Mouse (Mus musculus): Measurements from ENCODE around the gene Pogz.
"Not testable (repeated sequence)": the region's sequence is repeated elsewhere in the genome, so short reads cannot be mapped to it uniquely, and the experiment has no call there.

Pogz gene

GRCm38 (mm10) chr3:94911050-94911693 lies 73.8 kb downstream of the Pogz start:
- no peak for DNase-seq (ENCODE audit: low read depth in 2 of 2, low spot score in 2 of 2)

GRCm38 (mm10) chr3:94913801-94914200 lies 76.4 kb downstream of the Pogz start:
- DNase-seq (ENCODE audit: low read depth in 2 of 2, low spot score in 2 of 2) = no peak

DNA sequence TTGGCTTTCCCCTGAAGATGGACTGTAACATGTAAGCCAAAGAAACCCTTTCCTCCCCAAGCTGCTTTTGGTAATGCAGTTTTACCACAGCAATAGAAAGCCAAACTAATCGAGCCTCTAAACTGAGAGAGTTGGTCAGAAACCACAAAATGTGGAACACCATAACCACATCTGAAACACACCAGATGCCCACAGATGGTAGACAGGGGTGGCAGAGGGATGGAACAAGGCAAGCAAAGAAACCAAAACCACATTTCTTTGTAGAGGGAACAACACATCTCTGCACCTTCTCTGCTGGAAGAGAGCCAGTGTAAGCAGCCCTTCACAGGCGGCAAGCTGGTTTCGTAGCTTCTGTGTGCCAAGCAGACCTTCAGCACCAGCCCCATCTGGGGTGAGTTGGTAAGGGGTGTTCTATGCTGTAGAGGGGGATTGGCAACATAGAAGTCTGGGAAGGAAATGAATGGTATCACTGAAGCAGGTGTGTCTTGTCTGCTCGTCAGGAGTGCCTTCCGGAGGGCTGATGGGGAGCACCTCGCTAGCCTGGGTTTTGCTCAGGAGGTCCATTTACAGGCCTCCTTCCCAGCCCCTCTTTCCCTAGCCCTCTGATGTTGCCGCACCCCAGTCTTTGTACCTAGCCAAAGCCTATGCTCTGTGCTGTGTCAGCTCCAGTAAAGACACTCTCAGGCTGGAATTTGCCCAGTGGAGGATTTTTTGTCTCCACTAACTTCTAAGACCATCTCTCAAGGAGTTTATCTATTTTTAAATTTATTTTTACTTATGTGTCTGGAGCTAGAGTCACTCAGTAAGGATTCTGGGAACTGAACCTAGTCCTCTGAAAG lies 78.8 kb downstream of the Pogz start:
- DNase-seq (ENCODE audit: low read depth in 2 of 2, low spot score in 2 of 2) = peak; percentile 26 to 45

DNA sequence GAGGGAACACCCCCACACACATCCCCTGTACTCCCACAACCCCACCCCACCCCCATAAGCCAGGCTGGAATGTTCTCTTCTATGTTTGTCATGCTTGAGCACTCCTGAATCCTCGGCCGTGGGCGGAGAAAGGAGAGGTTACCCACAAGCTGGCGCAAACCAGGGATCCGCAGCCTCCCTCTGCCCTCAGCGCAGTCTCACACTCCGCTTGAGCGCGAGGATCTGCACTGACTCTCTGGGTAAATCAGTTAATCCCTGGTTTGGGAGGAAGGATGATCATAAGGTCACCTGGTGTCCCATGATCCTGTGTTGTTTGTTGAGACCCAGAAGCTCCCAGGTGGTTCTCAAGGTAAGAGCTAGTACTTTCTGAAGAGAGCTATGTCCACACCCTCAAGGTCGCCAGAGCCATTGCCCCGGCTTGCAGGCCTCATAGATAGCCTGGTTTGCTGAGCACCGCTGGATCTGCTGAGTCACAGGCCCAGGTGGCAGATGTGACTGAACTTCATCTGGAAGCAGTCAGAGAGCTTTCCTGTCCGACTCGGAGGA lies 80.5 kb downstream of the Pogz start:
- DNase-seq (ENCODE audit: low read depth in 2 of 2, low spot score in 2 of 2) = no peak

DNA sequence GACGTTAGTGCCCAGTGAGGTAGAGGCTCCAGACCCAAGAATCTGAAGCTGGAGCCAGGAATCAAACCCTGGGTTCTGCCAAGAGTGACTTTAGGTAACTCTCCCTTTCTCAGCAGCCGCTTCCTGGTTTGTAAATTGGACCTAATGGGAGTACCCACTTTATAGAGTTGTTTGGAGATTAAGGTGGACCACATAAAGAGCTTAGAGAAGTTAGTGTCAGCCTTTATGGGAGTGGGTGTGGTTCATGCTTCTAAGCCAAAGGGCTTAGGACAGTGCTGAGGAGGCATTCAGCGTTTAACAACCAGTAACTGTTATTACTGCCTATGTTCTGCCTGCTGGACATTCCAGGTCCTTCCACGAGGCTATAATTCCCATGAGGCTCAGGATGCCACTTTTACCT lies 81.5 kb downstream of the Pogz start:
- no peak for DNase-seq (ENCODE audit: low read depth in 2 of 2, low spot score in 2 of 2)

- no peak for DNase-seq (ENCODE audit: low read depth in 2 of 2, low spot score in 2 of 2)
These were observed 83.7 kb downstream of the Pogz start for GRCm38 (mm10) chr3:94921104-94921503.

- DNase-seq (ENCODE audit: low read depth in 2 of 2, low spot score in 2 of 2) = no peak
These were observed 85.0 kb downstream of the Pogz start for GRCm38 (mm10) chr3:94922333-94922732.

DNA sequence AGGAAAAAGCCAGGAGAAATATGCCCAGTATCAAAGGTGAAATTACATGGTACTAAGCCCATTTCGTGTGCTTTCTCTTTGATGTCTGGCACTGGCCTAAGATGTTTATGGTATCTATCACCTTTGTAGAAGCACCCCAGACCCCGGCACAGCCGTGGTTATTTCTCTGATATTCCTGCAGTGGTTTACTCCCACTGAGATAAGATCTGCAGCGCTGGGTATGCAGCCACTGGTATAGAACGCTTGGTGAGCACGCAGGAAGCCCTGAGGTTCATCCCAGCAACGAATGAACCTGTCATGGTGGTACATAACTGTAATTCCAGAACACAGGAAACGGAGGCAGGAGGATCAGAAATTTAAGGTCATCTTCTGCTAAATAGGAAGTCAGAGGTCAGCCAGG lies 87.3 kb downstream of the Pogz start:
- no peak for DNase-seq (ENCODE audit: low read depth in 2 of 2, low spot score in 2 of 2)

DNA sequence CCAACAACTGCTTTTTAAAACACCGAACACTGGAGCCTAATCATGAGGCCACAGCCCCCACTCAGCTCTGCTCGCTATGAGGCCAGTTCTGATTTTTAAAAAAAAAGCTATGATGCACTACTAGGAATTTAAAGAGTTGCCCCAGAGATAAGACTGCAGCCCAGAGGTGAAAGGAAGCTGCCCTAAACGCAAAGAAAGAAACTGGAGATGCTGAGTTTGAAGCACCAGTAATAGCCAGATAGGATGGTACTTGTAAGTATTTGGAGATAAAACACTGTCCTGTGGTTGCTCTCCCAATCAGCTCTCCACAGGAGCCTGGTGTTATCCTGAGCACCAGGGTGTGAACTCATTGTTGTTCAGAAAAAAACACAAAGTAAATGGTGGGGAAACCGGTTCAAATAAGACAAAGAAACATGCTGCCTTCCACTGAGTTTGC lies 89.0 kb downstream of the Pogz start:
- not testable (repeated sequence) for DNase-seq (ENCODE audit: low read depth in 2 of 2, low spot score in 2 of 2)

- not testable (repeated sequence) for DNase-seq (ENCODE audit: low read depth in 2 of 2, low spot score in 2 of 2)
These were observed 91.6 kb downstream of the Pogz start for GRCm38 (mm10) chr3:94928979-94929378.

DNA sequence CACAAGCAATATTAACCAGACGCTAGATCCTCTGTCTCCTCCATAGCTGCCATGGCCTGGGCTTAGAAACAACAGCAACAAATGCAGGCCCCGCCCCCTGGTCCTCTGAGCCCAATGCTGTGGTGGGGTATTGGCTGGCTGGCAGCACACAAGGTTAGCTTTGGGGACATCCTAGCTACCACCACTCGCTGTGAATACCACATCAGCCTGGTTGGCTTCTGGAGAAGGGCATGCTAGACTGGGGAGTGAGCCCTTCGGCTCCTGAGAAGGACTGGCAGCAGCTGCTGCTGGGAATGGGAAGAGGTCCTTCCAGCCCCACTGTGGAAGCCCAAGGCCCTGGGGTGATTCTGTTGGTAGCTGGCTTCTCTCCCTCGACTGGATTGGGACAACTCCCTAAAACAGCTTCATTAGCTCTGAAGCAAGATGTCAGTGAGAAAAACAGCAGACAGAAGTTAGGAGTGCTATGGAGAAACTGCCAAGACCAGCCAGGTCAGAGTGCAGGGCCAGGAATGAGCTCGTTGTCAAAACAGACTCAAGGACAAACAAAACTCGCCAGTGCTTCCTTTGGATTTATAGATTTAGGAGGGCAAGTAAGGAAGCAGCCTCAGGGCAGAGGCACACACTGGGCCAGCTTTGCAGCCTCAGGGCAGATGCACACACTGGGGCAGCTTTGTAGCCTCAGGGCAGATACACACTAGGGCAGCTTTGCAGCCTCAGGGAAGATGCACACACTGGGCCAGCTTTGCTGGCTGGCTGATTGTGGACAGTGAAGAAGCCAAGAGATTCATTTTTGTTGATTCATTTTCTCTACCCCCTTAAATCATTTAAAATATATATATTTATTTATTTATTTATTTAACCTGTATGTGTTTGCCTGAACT lies 93.3 kb downstream of the Pogz start:
- not testable (repeated sequence) for DNase-seq (ENCODE audit: low read depth in 2 of 2, low spot score in 2 of 2)

- not testable (repeated sequence) for DNase-seq (ENCODE audit: low read depth in 2 of 2, low spot score in 2 of 2)
These were observed 94.2 kb downstream of the Pogz start for GRCm38 (mm10) chr3:94931427-94932082.
